Mouse (Mus musculus) stomach, embryonic 16.5 days (tissue): ENCODE measurements at regions not wholly inside any gene's neighbourhood (a gene's known extent, or its start where the extent isn't known, plus 50 kb on each side); places are given as distances from the start of the nearest gene placed in this dataset.

Source experiments
- ATAC-seq: fragments of 200-750 bp; cut with Nextera tagmentation; 2 replicates; pipeline ENCODE4 v1.8.0; 2017; ENCODE audit warnings: moderate number of reproducible peaks, moderate TSS enrichment; ENCODE audit not compliant: insufficient read depth, low FRiP score
- H3K27ac ChIP-seq: fragments of 300-500 bp; sonication (generic); 2 replicates; pipeline ENCODE4 v1.5.1; 2014; ENCODE audit warnings: low read length
- H3K27me3 ChIP-seq: fragments of 300-500 bp; sonication (generic); 2 replicates; pipeline ENCODE4 v1.6.1; 2014; ENCODE audit warnings: low read length, control low read depth, mixed read lengths; ENCODE audit not compliant: control insufficient read depth, insufficient read depth
- H3K36me3 ChIP-seq: fragments of 300-500 bp; sonication (generic); 2 replicates; pipeline ENCODE4 v1.6.1; 2014; ENCODE audit warnings: low read length; ENCODE audit not compliant: control insufficient read depth, insufficient read depth
- H3K4me1 ChIP-seq: fragments of 300-500 bp; sonication (generic); 2 replicates; pipeline ENCODE4 v1.6.1; 2014; ENCODE audit warnings: low read length, control low read depth, mixed read lengths; ENCODE audit not compliant: control insufficient read depth, insufficient read depth
- H3K4me2 ChIP-seq: fragments of 300-500 bp; sonication (generic); 2 replicates; pipeline ENCODE4 v1.6.1; 2014; ENCODE audit warnings: low read depth, low read length, mixed read lengths
- H3K4me3 ChIP-seq: fragments of 300-500 bp; sonication (generic); replicated peaks from 2 replicates; pipeline ENCODE4 v1.5.1; 2014; ENCODE audit warnings: mild to moderate bottlenecking, low read length
- H3K9ac ChIP-seq: fragments of 300-500 bp; sonication (generic); 2 replicates; pipeline ENCODE4 v1.6.1; 2014; ENCODE audit warnings: low read length
- H3K9me3 ChIP-seq: fragments of 300-500 bp; sonication (generic); replicated peaks from 2 replicates; pipeline ENCODE4 v1.6.1; 2016; ENCODE audit warnings: low read length, control low read depth; ENCODE audit not compliant: control insufficient read depth
- WGBS: fragments of 180-500 bp; shearing (Covaris S2); extraction: QIAGEN DNeasy Blood & Tissue Kit; methylation state at CpG from one replicate; pipeline ENCODE4 v1.1.7; 2014; 5-methylcytosine and 5-hydroxymethylcytosine counted together

DNA sequence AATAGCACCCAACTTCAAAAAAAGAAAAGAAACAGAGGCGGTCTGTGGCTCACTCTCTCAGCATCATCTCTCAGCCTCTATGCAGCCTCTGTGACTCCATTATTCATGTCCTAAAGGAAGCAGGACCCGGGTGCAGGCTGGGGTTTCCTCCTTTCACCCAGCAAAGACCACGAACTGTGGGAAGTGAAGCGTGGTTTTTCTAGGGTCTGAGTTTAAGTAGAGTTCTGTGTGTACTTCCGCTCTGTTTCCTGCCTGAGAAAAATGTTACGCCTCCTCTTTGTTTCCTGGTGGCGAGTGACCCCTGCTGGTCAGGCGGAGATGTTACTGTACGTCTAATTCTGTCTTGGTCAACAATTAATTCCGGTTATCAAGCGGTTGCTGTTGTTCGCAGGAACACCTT, 366.9 kb downstream of the Rapgef2 start:
- Histone ChIP-seq H3K27ac (no peak overlapping the region), H3K4me3 (peak overlapping the region; percentile 30), H3K36me3 (no peaks in the 10 kb centered on the region), H3K4me1 (no peaks in the 10 kb centered on the region), H3K9me3 (no peaks in the 10 kb centered on the region), H3K4me2 (peak overlapping the region; percentile 56), H3K9ac (peak overlapping the region; percentile 58; the same call in 1 of the 2 replicates), H3K27me3 (no peaks in the 10 kb centered on the region)
- ATAC-seq, result no peak
- WGBS, result 13% methylated on average over 12 of the region's 12 CpGs

DNA sequence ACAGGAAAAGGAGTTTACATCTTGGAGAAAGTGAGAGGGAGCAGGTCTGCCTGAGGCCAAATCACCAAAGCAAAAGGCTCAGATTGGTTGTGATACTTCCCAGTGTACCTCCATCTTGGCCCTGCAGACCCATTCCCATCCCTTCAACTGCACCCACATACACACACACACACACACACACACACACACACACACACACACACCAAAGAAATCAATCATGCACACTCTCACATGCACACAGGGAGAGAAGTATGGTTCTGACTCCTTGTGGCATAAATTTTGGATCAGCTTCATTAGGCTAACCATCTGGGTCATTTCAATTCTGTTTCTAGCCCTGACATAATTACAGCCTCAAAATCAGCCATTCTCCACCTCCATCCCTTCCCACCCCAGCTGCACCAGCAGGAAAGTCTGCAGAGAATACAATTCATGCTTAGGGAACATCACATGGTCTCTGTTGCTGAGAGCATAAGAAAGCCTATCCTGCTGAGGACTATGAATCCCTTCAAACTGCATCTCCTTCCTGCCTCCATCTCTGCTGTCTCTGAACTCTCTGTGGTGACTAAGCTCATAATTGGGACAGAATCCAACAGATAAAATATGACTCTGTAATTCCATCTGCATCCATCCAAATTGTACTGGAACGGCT, 378.0 kb downstream of the Rapgef2 start:
- Histone ChIP-seq H3K9me3 (no peaks in the 10 kb centered on the region), H3K4me1 (no peaks in the 10 kb centered on the region), H3K4me2 (no peak overlapping the region), H3K27me3 (no peaks in the 10 kb centered on the region), H3K36me3 (no peaks in the 10 kb centered on the region), H3K4me3 (no peak overlapping the region), H3K9ac (no peak overlapping the region), H3K27ac (no peak overlapping the region)
- no peak for ATAC-seq
- 34% methylated on average over 1 of the region's 1 CpGs for WGBS

- no peaks in the 10 kb centered on the region for H3K9me3 ChIP-seq
- no peaks in the 10 kb centered on the region for H3K27me3 ChIP-seq
- H3K4me3 ChIP-seq, result no peak overlapping the region
- H3K4me2 ChIP-seq, result no peak overlapping the region
- ATAC-seq, result no peak
- H3K4me1 ChIP-seq, result no peaks in the 10 kb centered on the region
- no peak overlapping the region for H3K9ac ChIP-seq
- WGBS, result 88% methylated on average over 7 of the region's 7 CpGs
- no peak overlapping the region for H3K27ac ChIP-seq
- H3K36me3 ChIP-seq, result no peaks in the 10 kb centered on the region
Observed at GRCm38 (mm10) chr3:78907778-78908177, 378.5 kb downstream of the Rapgef2 start.

DNA sequence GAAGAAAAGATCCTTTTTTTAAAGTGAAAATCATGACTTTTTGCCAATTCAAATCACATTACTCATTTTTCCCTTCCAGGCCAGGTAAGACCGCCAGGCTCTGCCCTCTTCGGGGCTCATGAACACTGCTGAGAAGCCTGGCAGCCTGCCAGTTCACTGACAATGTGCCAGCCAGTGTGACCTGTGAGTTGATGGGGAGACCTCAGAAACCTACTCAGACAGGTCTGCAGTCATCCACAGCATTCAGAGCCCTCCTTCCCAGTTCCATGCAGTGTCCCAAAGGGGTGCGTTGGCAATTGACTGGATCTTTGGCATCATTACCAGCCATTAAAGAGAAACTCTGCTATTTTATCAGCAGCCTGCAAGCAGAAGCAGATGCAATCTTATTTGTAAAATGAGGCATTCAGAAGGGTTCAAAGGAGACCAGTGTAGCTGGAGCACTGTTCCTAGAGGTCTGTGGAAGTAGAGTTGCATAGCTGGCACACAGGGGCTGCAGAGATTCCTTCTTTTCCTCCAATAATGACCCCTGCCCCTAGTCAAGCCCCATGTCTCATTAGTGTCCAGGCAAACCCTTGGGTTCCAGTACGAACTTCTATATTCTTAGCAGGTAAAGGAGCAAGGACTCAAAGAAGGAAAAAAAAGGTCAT, 384.4 kb downstream of the Rapgef2 start:
- no peak for ATAC-seq
- Histone ChIP-seq H3K27ac (no peak overlapping the region), H3K27me3 (no peaks in the 10 kb centered on the region), H3K4me2 (no peak overlapping the region), H3K9me3 (no peaks in the 10 kb centered on the region), H3K36me3 (no peaks in the 10 kb centered on the region), H3K4me3 (no peak overlapping the region), H3K4me1 (peaks cover 4% of the 10 kb centered on the region; the same call in 1 of the 2 replicates), H3K9ac (no peak overlapping the region)
- WGBS, result 44% methylated on average over 4 of the region's 4 CpGs

DNA sequence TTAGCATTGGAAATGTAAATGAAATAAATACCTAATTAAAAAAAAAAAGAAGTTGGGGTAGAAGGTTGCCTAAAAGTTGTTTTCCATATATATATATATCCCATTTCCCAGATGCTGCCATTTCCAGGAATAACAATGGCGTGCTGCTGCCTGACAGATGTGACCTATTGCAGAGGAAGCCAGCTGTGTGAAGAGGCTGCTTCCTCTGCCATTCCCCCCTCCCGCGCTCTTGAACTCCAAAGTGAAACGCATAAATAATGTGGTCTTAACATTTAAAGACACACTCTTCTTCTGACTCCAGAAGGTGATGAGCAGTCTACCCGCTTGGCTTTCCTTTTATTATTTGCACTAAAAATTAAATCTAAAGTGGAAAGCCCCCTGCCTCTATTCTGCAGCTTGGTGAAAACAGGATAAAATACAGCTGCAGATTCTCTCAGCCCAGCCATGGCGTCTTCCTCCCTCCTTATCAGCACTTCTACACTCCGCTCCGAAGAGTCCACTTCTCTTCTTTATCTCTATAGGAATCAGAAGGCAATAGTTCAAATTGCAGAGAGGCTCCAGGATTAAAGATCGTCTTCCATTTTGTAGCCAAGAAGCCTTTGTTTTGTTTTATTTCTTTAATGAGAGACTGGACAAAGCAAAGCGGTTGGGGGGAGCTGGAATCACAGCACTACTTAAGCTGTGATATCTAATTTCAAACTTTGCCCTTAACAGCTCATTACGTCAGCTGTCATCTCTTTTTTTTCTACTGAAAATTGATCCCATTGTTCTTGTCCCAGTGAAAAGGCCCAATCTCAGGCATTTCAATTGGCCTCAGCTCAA, 385.1 kb downstream of the Rapgef2 start:
- Histone ChIP-seq H3K4me1 (peaks cover 4% of the 10 kb centered on the region; the same call in 1 of the 2 replicates), H3K9ac (no peak overlapping the region), H3K36me3 (no peaks in the 10 kb centered on the region), H3K4me2 (peak overlapping the region; percentile 7; the same call in 1 of the 2 replicates), H3K27ac (no peak overlapping the region), H3K9me3 (no peaks in the 10 kb centered on the region), H3K4me3 (no peak overlapping the region), H3K27me3 (no peaks in the 10 kb centered on the region)
- WGBS, result 28% methylated on average over 11 of the region's 11 CpGs
- no peak for ATAC-seq

DNA sequence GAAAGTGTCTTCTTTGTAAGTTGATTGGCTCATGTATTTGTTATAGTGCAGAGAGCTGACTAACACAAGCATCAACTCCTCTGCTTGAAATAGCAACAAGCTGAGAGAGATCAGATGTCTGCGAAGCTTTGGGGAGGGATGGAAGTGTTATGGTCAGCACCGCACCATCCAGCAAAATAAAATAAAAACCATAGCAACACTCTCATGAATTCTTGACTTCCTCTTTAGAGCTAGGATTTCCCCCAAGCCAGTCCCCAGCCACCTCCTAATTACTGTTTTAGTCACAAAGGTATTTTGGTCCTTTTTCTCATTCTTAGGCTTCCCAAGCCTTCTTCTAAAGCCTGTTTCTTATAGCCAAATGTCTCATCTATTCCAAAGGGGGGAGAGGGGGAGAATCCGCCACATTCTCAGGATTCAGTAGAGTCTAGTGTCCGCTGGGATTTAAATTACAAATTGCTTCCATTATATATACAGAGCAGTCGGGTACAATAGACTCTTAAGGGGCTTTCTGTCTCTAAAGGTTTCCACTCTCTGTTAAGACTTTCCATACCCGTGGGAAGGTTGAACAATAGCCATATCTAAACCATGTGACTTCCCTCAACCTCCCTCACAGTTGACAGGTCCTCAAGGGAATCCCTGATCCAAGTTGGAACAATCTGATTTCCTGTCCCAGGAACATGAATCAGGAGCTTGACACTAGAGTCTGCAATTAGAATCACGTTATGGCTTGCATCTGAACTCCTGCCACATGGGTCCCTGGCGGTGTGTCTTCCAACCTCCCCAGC, 386.7 kb downstream of the Rapgef2 start:
- Histone ChIP-seq H3K27me3 (no peaks in the 10 kb centered on the region), H3K36me3 (no peaks in the 10 kb centered on the region), H3K9ac (no peak overlapping the region), H3K4me3 (no peak overlapping the region), H3K9me3 (no peaks in the 10 kb centered on the region), H3K27ac (no peak overlapping the region), H3K4me1 (peaks cover 4% of the 10 kb centered on the region; the same call in 1 of the 2 replicates), H3K4me2 (no peak overlapping the region)
- WGBS, result 60% methylated on average over 8 of the region's 8 CpGs
- peak; percentile 68 for ATAC-seq

DNA sequence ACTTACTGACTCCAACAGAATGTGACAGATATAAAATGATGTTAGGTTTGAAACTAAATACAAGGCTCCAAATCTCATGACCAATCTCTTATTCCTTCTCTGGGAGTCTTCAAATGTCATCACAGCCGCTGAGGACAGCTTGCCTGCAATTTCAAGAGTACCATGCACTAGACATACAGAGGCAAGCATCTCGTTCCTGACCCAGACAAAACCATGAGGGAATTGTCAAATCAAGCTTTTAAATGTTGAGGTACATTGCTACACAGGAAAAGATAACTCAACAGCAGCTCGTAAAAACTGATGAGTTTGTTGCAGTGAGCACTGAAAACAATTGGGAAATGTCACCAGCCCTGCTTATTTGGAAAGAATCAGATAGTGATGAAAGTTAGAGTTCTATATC, 397.0 kb downstream of the Rapgef2 start:
- no peaks in the 10 kb centered on the region for H3K36me3 ChIP-seq
- 59% methylated on average over 3 of the region's 3 CpGs for WGBS
- no peak overlapping the region for H3K9ac ChIP-seq

DNA sequence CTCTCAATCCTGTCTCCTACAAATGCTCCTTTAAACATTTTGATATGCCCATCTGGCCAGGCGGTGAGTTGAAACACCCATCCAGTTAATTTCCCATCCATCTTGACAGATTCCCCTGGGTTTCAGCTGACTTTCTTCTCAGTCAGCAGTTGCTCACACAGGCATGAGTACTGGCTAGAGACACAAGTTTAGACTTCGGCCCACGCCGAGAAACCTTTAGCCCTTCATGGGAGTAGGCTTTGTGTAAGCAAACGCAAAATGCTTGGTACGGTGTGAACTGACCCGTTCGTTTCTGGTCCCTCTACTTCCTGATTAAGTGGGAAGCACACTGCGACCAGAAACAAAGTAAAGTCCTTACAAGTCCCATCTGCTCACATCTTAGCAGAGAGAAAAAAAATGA, 401.6 kb downstream of the Rapgef2 start:
- Histone ChIP-seq H3K4me3 (no peak overlapping the region), H3K36me3 (no peaks in the 10 kb centered on the region), H3K27ac (no peak overlapping the region), H3K27me3 (no peaks in the 10 kb centered on the region), H3K4me1 (no peaks in the 10 kb centered on the region), H3K9me3 (no peaks in the 10 kb centered on the region), H3K4me2 (no peak overlapping the region), H3K9ac (no peak overlapping the region)
- WGBS, result 54% methylated on average over 9 of the region's 9 CpGs
- ATAC-seq, result no peak

More for the DNA sequence above, 397.0 kb downstream of the Rapgef2 start:
- no peaks in the 10 kb centered on the region for H3K27me3 ChIP-seq
- no peak overlapping the region for H3K27ac ChIP-seq
- no peaks in the 10 kb centered on the region for H3K4me1 ChIP-seq
- H3K9me3 ChIP-seq, result no peaks in the 10 kb centered on the region
- H3K4me3 ChIP-seq, result no peak overlapping the region
- ATAC-seq, result no peak
- H3K4me2 ChIP-seq, result no peak overlapping the region
